In the genomic region with DNA sequence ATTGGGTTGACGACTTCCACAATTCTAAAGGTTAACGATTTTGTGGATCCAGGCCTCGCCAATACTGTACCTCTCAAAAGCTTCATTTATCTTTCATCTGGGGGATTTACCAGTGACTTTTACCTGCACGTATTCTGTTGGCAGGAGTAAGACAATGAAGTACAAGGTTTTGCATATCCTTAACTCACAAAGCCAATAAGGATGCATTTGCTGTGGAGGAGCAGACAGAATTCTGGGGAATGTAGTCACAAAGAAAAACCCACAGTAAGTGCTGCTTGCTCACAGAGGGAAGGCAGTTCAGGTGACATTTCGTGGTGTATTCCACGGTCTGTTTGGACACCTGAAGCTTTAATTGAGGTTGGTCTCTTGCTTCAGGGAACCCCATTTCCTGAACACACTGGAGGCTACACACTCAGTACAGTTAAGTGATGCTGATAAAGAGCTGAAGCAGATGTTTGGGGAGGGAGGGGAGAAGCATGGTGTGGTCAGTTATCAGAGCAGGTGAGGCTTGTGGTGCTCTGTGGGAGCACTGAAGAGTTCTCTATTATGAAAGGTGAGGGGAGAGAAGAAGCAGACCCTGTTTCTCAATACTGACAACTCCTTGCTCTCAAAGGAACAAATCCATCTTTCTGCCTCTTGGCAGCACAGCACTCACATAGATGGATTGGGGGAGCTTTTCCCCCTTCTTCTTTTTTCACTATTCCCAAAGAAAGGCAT, we compare ENCODE assay signal across 10 mouse cellular contexts.
DNase-seq lines count a peak whose midpoint lies in the region; ATAC-seq and TF ChIP-seq lines count a peak whose summit lies in the region.
"Had no signal": no experiment of that assay in that cellular context is flagged by ENCODE, and none has a peak within 500 bp of the region (broad histone marks: within the 10 kb centered on the region; RNA-seq: fewer than 3 reads in every experiment).

No protein-coding gene starts in this region.

- no peak for DNase-seq in heart, postnatal 25 days (ENCODE audit: low spot score)
- no peak for DNase-seq in stomach, postnatal 0 days (ENCODE audit: low spot score)
- DNase-seq in hindlimb bud, embryonic 11.5 days (ENCODE audit: extremely low spot score, low read depth, low spot score) = peak; percentile 14
- DNase-seq in left cerebral cortex, adult 18-20 months (ENCODE audit: low spot score in 2 of 2) = no peak
- DNase-seq in frontal cortex, postnatal 10 days (ENCODE audit: low spot score in 2 of 2) = no peak
- DNase-seq: kidney, adult 18-20 months had no signal

- 80% methylated on average over 6 of the region's 6 CpGs for WGBS in heart, embryonic 13.5 days
- 57% methylated on average over 6 of the region's 6 CpGs for whole genome bisulfite sequencing in stomach, embryonic 14.5 days
- WGBS in stomach, postnatal 0 days = 56% methylated on average over 6 of the region's 6 CpGs
- 63% methylated on average over 6 of the region's 6 CpGs for WGBS in stomach, embryonic 16.5 days

- no peak for TF ChIP-seq EP300 in stomach, postnatal 0 days (optimal IDR thresholded peaks at IDR 0.05)

- no peak for TF ChIP-seq CTCF in stomach, postnatal 0 days (IDR thresholded peaks at IDR 0.05; ENCODE audit: low read depth)

- no peak overlapping the region for H3K9ac ChIP-seq in heart, embryonic 13.5 days
- H3K9ac ChIP-seq in stomach, embryonic 14.5 days (replicated peaks; ENCODE audit: low read depth, low read length) = no peak overlapping the region
- H3K9ac ChIP-seq in stomach, postnatal 0 days (ENCODE audit: low read length) = no peak overlapping the region
- no peak overlapping the region for H3K9ac ChIP-seq in stomach, embryonic 16.5 days (ENCODE audit: low read length)

- no peaks in the 10 kb centered on the region for H3K9me3 ChIP-seq in heart, embryonic 13.5 days
- no peaks in the 10 kb centered on the region for H3K9me3 ChIP-seq in stomach, embryonic 14.5 days (ENCODE audit: control insufficient read depth, low read depth, low read length)
- H3K9me3 ChIP-seq in stomach, postnatal 0 days (ENCODE audit: control insufficient read depth, low read length) = no peaks in the 10 kb centered on the region
- H3K9me3 ChIP-seq in stomach, embryonic 16.5 days (replicated peaks; ENCODE audit: control insufficient read depth, low read length) = no peaks in the 10 kb centered on the region

- ATAC-seq in heart, embryonic 13.5 days (ENCODE audit: extremely low read depth, insufficient number of reproducible peaks, low FRiP score, low TSS enrichment) = no peak
- peak; percentile 37; the same call in 1 of the 2 replicates for ATAC-seq in stomach, embryonic 14.5 days (ENCODE audit: insufficient number of reproducible peaks, insufficient read depth, low FRiP score, low read depth)
- no peak for ATAC-seq in stomach, postnatal 0 days (ENCODE audit: low FRiP score, low TSS enrichment)
- peak; percentile 39; the same call in 1 of the 2 replicates for ATAC-seq in stomach, embryonic 16.5 days (ENCODE audit: insufficient read depth, low FRiP score)

- no peaks in the 10 kb centered on the region for H3K27me3 ChIP-seq in heart, embryonic 13.5 days (replicated peaks)
- H3K27me3 ChIP-seq in stomach, embryonic 14.5 days (ENCODE audit: control insufficient read depth, insufficient read depth, low read length) = no peaks in the 10 kb centered on the region
- H3K27me3 ChIP-seq in stomach, postnatal 0 days (ENCODE audit: control insufficient read depth, insufficient read depth, low read length) = no peaks in the 10 kb centered on the region
- H3K27me3 ChIP-seq in stomach, embryonic 16.5 days (ENCODE audit: control insufficient read depth, insufficient read depth, low read length) = no peaks in the 10 kb centered on the region

- H3K4me2 ChIP-seq in heart, embryonic 13.5 days = no peak overlapping the region
- no peak overlapping the region for H3K4me2 ChIP-seq in stomach, embryonic 14.5 days (replicated peaks; ENCODE audit: low read depth, low read length)
- no peak overlapping the region for H3K4me2 ChIP-seq in stomach, postnatal 0 days (replicated peaks; ENCODE audit: low read depth)
- no peak overlapping the region for H3K4me2 ChIP-seq in stomach, embryonic 16.5 days (ENCODE audit: low read depth, low read length)

- H3K27ac ChIP-seq in heart, embryonic 13.5 days (replicated peaks) = peak overlapping the region; percentile 70
- peak overlapping the region; percentile 74; the same call in 1 of the 2 replicates for H3K27ac ChIP-seq in stomach, embryonic 14.5 days (ENCODE audit: low read length)
- H3K27ac ChIP-seq in stomach, postnatal 0 days (replicated peaks) = no peak overlapping the region
- peak overlapping the region; percentile 31 for H3K27ac ChIP-seq in stomach, embryonic 16.5 days (ENCODE audit: low read length)

- peaks cover 24% of the 10 kb centered on the region for H3K4me1 ChIP-seq in heart, embryonic 13.5 days
- 0 out of 2 replicates have a peak, but pooled peaks cover 7% of the 10 kb centered on the region for H3K4me1 ChIP-seq in stomach, embryonic 14.5 days (ENCODE audit: control insufficient read depth, insufficient read depth, low read length)
- H3K4me1 ChIP-seq in stomach, postnatal 0 days (replicated peaks; ENCODE audit: control insufficient read depth, insufficient read depth) = no peaks in the 10 kb centered on the region
- no peaks in the 10 kb centered on the region for H3K4me1 ChIP-seq in stomach, embryonic 16.5 days (ENCODE audit: control insufficient read depth, insufficient read depth, low read length)

- no peak overlapping the region for H3K4me3 ChIP-seq in heart, embryonic 13.5 days
- no peak overlapping the region for H3K4me3 ChIP-seq in stomach, embryonic 14.5 days (ENCODE audit: low read depth, low read length)
- no peak overlapping the region for H3K4me3 ChIP-seq in stomach, postnatal 0 days (ENCODE audit: low read depth, low read length)
- no peak overlapping the region for H3K4me3 ChIP-seq in stomach, embryonic 16.5 days (replicated peaks; ENCODE audit: low read length)
- H3K4me3 ChIP-seq: erythroblast, embryonic 14.5 days had no signal

- intact Hi-C loops in heart, postnatal 25 days (cut with DNase I) = no loop called here

- H3K36me3 ChIP-seq in heart, embryonic 13.5 days = no peaks in the 10 kb centered on the region
- no peaks in the 10 kb centered on the region for H3K36me3 ChIP-seq in stomach, embryonic 14.5 days (ENCODE audit: control insufficient read depth, insufficient read depth, low read length)
- H3K36me3 ChIP-seq in stomach, postnatal 0 days (ENCODE audit: control insufficient read depth, insufficient read depth, low read length) = no peaks in the 10 kb centered on the region
- no peaks in the 10 kb centered on the region for H3K36me3 ChIP-seq in stomach, embryonic 16.5 days (ENCODE audit: control insufficient read depth, insufficient read depth, low read length)

Comparison
In these comparisons a context has a peak if more than half of its experiments do, and no peak if none do; other contexts are left out.
1. ATAC-seq: peak in stomach, embryonic 14.5 days (single experiment) and stomach, embryonic 16.5 days (single experiment); none in heart, embryonic 13.5 days (single experiment) and stomach, postnatal 0 days (single experiment).